Mouse (Mus musculus) lung, embryonic 16.5 days (tissue): ENCODE measurements at regions not wholly inside any gene's neighbourhood (a gene's known extent, or its start where the extent isn't known, plus 50 kb on each side); places are given as distances from the start of the nearest gene placed in this dataset.

Experiments
- ATAC-seq: fragments of 200-750 bp; cut with Nextera tagmentation; 2 replicates; pipeline ENCODE4 v1.8.0; 2017; ENCODE audit warnings: low read depth, mild to moderate bottlenecking, moderate library complexity
- H3K27ac ChIP-seq: fragments of 300-500 bp; sonication (generic); 2 replicates; pipeline ENCODE4 v1.5.1; 2014; ENCODE audit warnings: mild to moderate bottlenecking, control low read depth, low read length
- H3K27me3 ChIP-seq: fragments of 300-500 bp; sonication (generic); 2 replicates; pipeline ENCODE4 v1.6.1; 2014; ENCODE audit warnings: low read depth, low read length, mixed read lengths; ENCODE audit not compliant: control insufficient read depth, insufficient read depth
- H3K36me3 ChIP-seq: fragments of 300-500 bp; sonication (generic); 2 replicates; pipeline ENCODE4 v1.6.1; 2014; ENCODE audit warnings: low read length; ENCODE audit not compliant: control insufficient read depth, insufficient read depth
- H3K4me1 ChIP-seq: fragments of 300-500 bp; sonication (generic); replicated peaks from 2 replicates; pipeline ENCODE4 v1.6.1; 2014; ENCODE audit warnings: low read length, mixed read lengths; ENCODE audit not compliant: control insufficient read depth, insufficient read depth
- H3K4me2 ChIP-seq: fragments of 300-500 bp; sonication (generic); 2 replicates; pipeline ENCODE4 v1.6.1; 2014; ENCODE audit warnings: low read depth, low read length, control low read depth
- H3K4me3 ChIP-seq: fragments of 300-500 bp; sonication (generic); 2 replicates; pipeline ENCODE4 v1.5.1; 2014; ENCODE audit warnings: mild to moderate bottlenecking, low read length, control low read depth
- H3K9ac ChIP-seq: fragments of 300-500 bp; sonication (generic); 2 replicates; pipeline ENCODE4 v1.6.1; 2014; ENCODE audit warnings: low read length, control low read depth
- H3K9me3 ChIP-seq: fragments of 300-500 bp; sonication (generic); 2 replicates; pipeline ENCODE4 v1.6.1; 2016; ENCODE audit warnings: low read length; ENCODE audit not compliant: control insufficient read depth
- WGBS: fragments of 180-500 bp; shearing (Covaris S2); extraction: QIAGEN DNeasy Blood & Tissue Kit; methylation state at CpG from one replicate; pipeline ENCODE4 v1.1.7; 2014; 5-methylcytosine and 5-hydroxymethylcytosine counted together

GRCm38 (mm10) chr3:62047704-62048506, 290.2 kb upstream of the Arhgef26 start:
- WGBS, result 81% methylated on average over 4 of the region's 4 CpGs
- no peak for ATAC-seq

GRCm38 (mm10) chr3:62054237-62054636, 283.9 kb upstream of the Arhgef26 start:
- no peaks in the 10 kb centered on the region for H3K9me3 ChIP-seq
- H3K4me2 ChIP-seq, result no peak overlapping the region
- no peak overlapping the region for H3K4me3 ChIP-seq
- no peaks in the 10 kb centered on the region for H3K4me1 ChIP-seq
- no peaks in the 10 kb centered on the region for H3K27me3 ChIP-seq
- 80% methylated on average over 1 of the region's 1 CpGs for WGBS
- no peaks in the 10 kb centered on the region for H3K36me3 ChIP-seq
- ATAC-seq, result no peak
- no peak overlapping the region for H3K9ac ChIP-seq
- no peak overlapping the region for H3K27ac ChIP-seq

More at GRCm38 (mm10) chr3:62047704-62048506, 290.2 kb upstream of the Arhgef26 start:
- Histone ChIP-seq H3K27me3 (no peaks in the 10 kb centered on the region), H3K4me3 (no peak overlapping the region), H3K9me3 (no peaks in the 10 kb centered on the region), H3K9ac (no peak overlapping the region), H3K4me2 (no peak overlapping the region), H3K27ac (no peak overlapping the region), H3K36me3 (no peaks in the 10 kb centered on the region), H3K4me1 (no peaks in the 10 kb centered on the region)

- Histone ChIP-seq H3K9me3 (no peaks in the 10 kb centered on the region), H3K4me1 (no peaks in the 10 kb centered on the region), H3K4me2 (no peak overlapping the region), H3K27me3 (no peaks in the 10 kb centered on the region), H3K36me3 (no peaks in the 10 kb centered on the region), H3K27ac (no peak overlapping the region), H3K4me3 (no peak overlapping the region), H3K9ac (no peak overlapping the region)
- no peak for ATAC-seq
- 39% methylated on average over 2 of the region's 2 CpGs for WGBS
Measured at GRCm38 (mm10) chr3:62078511-62078910, 259.6 kb upstream of the Arhgef26 start.

DNA sequence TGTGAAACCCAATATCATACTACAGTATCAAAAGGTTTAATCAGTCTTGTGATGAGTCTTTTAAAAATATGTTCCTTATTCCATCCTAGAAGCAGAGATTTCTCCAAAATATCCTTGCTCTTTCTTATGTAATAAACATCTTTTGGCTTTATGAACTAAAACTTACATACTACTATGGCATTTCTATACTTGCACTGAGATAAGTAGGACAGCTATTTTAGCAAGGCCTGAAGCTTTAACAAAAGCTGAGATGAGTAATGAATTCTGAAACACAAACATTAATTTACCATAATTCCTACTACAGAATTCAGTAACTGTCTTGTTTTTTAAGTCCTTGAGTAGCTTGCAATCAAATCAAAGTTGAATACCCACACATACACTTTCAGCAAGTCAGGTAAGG, 252.6 kb upstream of the Arhgef26 start:
- Histone ChIP-seq H3K4me3 (no peak overlapping the region), H3K9ac (no peak overlapping the region), H3K27ac (no peak overlapping the region), H3K4me1 (no peaks in the 10 kb centered on the region), H3K36me3 (no peaks in the 10 kb centered on the region), H3K27me3 (no peaks in the 10 kb centered on the region), H3K4me2 (no peak overlapping the region), H3K9me3 (no peaks in the 10 kb centered on the region)
- ATAC-seq, result no peak

DNA sequence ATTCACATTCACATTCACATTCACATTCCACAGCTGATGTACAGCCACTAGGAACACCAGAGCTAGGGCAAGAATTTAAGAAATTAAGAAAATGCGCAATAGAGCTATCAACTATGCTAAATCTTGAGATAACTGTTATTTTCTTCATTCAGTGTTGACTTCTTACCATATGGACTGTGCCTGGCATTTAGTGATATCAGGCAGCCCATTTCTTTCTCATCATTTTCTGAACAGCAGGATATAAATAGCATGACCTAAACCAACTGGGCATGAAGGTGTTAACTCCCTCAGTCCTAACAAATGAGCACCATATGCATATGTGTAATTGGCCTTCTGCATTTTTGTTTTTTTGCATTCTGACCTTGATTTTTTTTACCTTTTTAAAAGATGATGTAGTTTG, 250.9 kb upstream of the Arhgef26 start:
- Histone ChIP-seq H3K27ac (no peak overlapping the region), H3K4me3 (no peak overlapping the region), H3K4me1 (no peaks in the 10 kb centered on the region), H3K36me3 (no peaks in the 10 kb centered on the region), H3K4me2 (no peak overlapping the region), H3K9ac (no peak overlapping the region), H3K27me3 (no peaks in the 10 kb centered on the region), H3K9me3 (no peaks in the 10 kb centered on the region)
- no peak for ATAC-seq
- 98% methylated on average over 1 of the region's 1 CpGs for WGBS

- no peak overlapping the region for H3K4me2 ChIP-seq
- H3K27ac ChIP-seq, result no peak overlapping the region
- no peaks in the 10 kb centered on the region for H3K9me3 ChIP-seq
- 32% methylated on average over 5 of the region's 5 CpGs for WGBS
- H3K27me3 ChIP-seq, result no peaks in the 10 kb centered on the region
- H3K4me3 ChIP-seq, result no peak overlapping the region
- ATAC-seq, result no peak
- 0 out of 2 replicates have a peak, but pooled peaks cover 3% of the 10 kb centered on the region for H3K4me1 ChIP-seq
- H3K36me3 ChIP-seq, result no peaks in the 10 kb centered on the region
- no peak overlapping the region for H3K9ac ChIP-seq
Measured at GRCm38 (mm10) chr3:62103101-62103500, 235.0 kb upstream of the Arhgef26 start.

DNA sequence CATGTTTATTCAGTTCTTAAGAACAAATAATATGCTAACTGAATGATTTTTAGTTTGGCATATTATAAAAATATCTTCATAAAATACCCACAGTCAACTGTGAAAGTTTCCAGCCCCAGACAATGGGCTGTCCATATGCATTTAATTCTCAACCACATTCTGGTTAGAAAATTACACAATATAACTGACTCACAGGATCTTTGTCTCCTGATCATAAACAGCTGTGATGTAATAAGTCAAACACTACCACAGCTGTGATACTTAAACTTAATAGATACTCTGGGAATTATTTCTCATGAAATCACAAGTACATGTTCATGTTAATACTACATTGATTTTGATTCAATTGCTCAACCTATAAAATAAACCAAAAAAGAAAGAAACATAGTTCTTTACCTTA, 234.3 kb upstream of the Arhgef26 start:
- Histone ChIP-seq H3K9me3 (no peaks in the 10 kb centered on the region), H3K4me2 (no peak overlapping the region), H3K4me1 (0 out of 2 replicates have a peak, but pooled peaks cover 3% of the 10 kb centered on the region), H3K27ac (no peak overlapping the region), H3K27me3 (no peaks in the 10 kb centered on the region), H3K9ac (no peak overlapping the region), H3K36me3 (no peaks in the 10 kb centered on the region), H3K4me3 (no peak overlapping the region)
- 0 out of 2 replicates have a peak, but pooled peaks have one; percentile 28 for ATAC-seq

GRCm38 (mm10) chr3:62104560-62104959, 233.6 kb upstream of the Arhgef26 start:
- Histone ChIP-seq H3K27ac (no peak overlapping the region), H3K9me3 (no peaks in the 10 kb centered on the region), H3K4me1 (0 out of 2 replicates have a peak, but pooled peaks cover 3% of the 10 kb centered on the region), H3K36me3 (no peaks in the 10 kb centered on the region), H3K4me2 (no peak overlapping the region), H3K9ac (no peak overlapping the region), H3K4me3 (no peak overlapping the region), H3K27me3 (no peaks in the 10 kb centered on the region)
- ATAC-seq, result no peak
- 55% methylated on average over 1 of the region's 1 CpGs for WGBS

DNA sequence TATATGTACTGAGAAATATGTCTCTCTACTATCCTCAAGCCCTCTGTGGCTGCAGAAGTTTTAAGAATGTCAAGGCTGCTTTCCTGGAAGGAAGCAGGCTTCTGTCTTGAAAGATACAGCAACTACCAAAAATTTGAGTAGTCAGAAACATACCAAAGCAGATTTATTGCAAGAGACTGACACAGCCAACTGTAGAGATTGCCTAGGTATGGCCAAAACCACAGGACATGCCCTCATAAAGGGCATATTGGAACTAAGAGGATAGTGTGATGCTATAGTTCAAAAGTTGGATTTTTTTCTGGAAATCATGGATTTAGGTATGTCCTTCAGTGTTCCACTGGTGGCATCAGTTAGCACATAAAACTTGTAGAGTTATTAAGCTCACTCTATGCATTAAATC, 230.8 kb upstream of the Arhgef26 start:
- H3K9me3 ChIP-seq, result no peaks in the 10 kb centered on the region
- no peak overlapping the region for H3K4me2 ChIP-seq
- no peaks in the 10 kb centered on the region for H3K36me3 ChIP-seq
- no peak overlapping the region for H3K9ac ChIP-seq
- H3K27ac ChIP-seq, result no peak overlapping the region
- H3K27me3 ChIP-seq, result no peaks in the 10 kb centered on the region
- 0 out of 2 replicates have a peak, but pooled peaks cover 3% of the 10 kb centered on the region for H3K4me1 ChIP-seq
- ATAC-seq, result no peak
- H3K4me3 ChIP-seq, result no peak overlapping the region
